Mouse (Mus musculus) spleen, postnatal 10 days (tissue): ENCODE measurements around the gene Gm20388.

Experiments
- DNase-seq, 2 experiments: peaks; one replicate each; pipeline ENCODE4 v3.0.0; 2021 to 2022; ENCODE audit warnings: low spot score in 2 of 2

Gm20388 gene

GRCm38 (mm10) chr8:120228781-120229573 lies 318.3 kb downstream of the Gm20388 start:
- no peak for DNase-seq

GRCm38 (mm10) chr8:120229574-120229916 lies 318.9 kb downstream of the Gm20388 start:
- no peak for DNase-seq

DNA sequence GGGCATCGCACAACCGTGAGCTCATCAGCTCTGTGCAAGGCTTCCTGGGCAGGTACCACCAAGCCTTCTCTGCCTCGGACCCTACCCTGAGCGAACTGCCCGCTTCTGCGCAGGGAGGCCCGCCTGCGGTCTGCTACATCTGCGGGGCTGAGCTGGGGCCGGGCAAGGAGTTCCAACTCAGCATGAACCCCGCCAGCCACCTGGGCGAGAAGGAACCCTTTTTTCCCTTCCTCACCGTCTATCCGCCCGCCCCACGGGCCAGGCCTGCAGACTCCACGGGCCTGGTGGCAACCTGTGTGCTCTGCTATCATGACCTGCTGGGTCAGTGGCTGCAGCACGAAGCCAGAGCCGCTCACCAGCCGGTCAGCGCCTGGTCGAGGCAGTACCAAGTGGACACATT lies 319.4 kb downstream of the Gm20388 start:
- no peak for DNase-seq

DNA sequence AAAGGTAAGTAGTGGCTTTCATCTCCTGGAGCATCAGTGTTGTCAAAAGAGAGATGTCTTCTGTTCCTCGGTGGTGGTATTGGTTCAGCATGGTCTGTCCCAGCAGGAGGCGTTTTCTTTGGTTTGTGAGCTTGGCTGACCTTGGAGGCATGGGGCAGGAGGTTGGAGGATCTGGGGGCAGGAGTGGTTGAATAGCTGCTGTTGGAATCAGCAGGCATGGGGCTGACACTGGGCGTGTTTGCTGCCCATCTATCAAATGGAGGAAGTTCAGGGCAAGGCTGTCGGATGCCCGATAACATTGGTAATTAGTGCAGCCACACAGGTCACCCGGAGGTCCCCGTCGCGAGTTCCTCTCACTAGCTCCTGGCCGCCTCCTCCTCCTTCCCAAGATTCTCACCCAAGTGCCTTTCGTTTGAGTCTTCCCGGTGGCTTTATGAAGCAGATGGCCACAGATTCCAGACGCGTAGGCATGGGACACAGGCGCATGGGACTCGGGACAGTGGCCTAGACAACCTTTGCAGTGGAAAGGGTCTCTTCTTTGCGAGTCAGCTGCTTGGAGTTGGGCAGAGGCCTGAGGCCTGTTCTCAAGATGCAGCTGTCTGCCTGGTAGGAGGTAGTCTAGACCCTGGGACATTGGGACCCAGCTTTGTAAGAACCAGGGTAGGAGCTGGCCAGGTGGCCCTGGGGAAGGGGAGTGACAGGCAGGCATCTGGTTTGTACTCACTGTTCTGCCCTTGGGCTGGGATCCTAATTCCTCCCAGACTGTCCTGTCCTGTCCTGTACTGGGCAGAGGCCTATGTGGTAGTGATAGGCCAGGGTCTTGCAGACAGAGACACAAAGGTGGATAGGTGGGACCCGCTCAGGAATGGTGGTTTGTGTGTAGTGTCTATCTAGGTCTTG lies 320.3 kb downstream of the Gm20388 start:
- no peak for DNase-seq

GRCm38 (mm10) chr8:120231870-120232269 lies 321.2 kb downstream of the Gm20388 start:
- DNase-seq, result no peak

GRCm38 (mm10) chr8:120232398-120232797 lies 321.8 kb downstream of the Gm20388 start:
- DNase-seq, result no peak

DNA sequence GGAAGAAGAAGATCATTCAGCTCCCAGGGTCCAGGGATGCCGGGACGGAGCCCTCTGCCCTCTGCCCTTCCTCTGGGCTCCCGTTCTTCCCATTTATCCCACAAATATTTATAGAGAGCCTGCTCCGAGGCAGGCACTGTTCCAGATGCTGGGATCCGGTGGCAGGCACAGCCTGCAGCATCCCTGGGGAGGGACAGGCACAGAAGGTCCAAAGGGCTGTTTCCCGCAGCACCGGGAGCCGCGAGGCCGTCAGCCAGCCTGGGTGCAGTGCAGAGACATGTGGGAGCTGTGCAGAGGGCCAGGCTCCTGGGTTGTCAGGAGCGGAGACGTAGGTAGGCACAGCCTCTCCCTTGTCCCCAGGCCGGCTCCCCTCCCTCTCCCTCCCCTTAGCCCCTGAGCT lies 322.3 kb downstream of the Gm20388 start:
- DNase-seq, result no peak

DNA sequence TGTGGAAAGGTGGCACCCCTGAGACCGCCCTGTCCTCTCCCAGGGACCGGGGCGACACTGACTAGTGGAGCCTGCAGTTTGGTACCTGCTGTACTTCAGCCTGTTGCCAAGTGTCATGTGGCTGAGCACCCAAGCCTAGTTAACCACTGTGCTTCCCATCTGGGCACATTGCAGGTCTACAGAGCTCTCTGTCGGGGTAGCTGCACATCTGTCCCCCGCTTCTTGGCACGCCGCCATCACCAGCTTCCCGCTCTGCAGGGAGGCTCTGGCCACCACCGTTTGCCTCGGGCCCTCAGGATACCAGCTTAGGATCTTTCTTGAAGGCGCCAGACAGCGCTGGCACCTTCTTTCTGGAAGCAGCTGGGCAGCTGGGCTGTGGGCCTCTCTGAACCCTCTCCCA lies 323.8 kb downstream of the Gm20388 start:
- DNase-seq, result peak in 1 of 2 experiments; percentile 32

- DNase-seq, result no peak
Observed at GRCm38 (mm10) chr8:120234866-120235265, 324.2 kb downstream of the Gm20388 start.

GRCm38 (mm10) chr8:120243222-120243621 lies 332.6 kb downstream of the Gm20388 start:
- no peak for DNase-seq

GRCm38 (mm10) chr8:120243916-120244451 lies 333.3 kb downstream of the Gm20388 start:
- DNase-seq, result no peak

DNA sequence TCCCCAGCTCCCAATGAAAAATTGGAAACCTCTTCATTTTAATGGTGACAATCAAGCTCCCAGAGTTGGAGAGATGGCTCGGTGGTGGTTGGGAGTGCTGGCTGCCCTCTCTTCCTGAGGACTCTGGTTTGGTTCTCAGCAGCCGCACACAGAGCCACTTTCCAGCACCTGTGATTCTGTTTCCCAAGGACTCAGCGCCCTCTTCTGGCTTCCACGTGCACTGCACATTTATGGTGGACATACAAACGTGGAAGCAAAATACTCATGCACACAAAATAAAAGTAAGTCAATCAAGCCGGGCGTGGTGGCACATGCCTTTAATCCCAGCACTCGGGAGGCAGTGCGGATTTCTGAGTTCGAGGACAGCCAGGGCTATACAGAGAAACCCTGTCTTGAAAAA lies 333.9 kb downstream of the Gm20388 start:
- no peak for DNase-seq

GRCm38 (mm10) chr8:120247618-120248017 lies 337.0 kb downstream of the Gm20388 start:
- DNase-seq, result no peak

DNA sequence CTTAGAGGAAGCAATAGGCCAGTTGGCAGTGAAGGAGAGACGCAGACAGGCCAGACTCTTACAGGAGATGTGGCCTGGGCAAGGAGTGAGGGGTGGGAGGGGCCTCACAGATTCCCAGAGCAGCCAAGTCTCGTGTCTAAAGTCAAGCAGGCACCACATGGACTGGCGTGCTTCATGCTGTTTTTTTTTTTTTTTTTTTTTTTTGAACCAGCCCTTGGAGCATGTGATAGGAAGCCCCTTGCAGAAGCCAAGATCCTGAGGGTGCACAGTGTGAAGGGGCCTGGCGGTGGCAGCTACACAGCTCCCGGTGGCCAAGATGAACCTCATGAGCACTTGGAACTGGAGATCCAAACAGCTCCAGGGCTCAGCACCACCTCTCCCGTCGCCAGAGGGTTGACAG lies 337.4 kb downstream of the Gm20388 start:
- no peak for DNase-seq

GRCm38 (mm10) chr8:120248451-120248850 lies 337.8 kb downstream of the Gm20388 start:
- no peak for DNase-seq

DNA sequence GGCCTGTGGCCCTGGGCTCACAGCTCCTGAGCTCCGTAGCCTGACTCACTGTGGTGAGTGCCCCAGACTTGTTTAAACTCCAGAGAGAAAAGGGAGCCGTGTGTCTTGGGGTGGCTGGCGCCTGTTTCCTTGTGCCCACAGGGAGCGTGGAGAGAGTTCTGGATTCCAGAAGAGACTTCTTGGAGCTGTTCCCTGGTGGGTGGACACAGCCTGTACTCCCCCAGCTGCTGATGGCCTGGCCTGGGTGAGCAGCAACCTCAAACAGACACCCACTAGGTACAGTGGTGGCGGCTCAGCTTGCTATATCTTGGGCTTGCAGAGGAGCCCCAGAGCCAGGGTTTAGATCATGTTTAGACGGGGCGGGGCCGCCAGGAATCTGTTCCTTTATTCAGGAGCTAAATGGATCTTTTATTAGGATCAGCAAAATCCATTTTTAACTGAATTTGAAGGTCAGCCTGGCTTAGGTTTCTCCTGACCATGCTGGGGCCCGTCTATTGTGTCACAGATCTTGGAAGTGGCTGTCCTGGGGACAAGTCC lies 339.2 kb downstream of the Gm20388 start:
- no peak for DNase-seq

- DNase-seq, result no peak
Observed at GRCm38 (mm10) chr8:120250750-120251410, 340.2 kb downstream of the Gm20388 start.

DNA sequence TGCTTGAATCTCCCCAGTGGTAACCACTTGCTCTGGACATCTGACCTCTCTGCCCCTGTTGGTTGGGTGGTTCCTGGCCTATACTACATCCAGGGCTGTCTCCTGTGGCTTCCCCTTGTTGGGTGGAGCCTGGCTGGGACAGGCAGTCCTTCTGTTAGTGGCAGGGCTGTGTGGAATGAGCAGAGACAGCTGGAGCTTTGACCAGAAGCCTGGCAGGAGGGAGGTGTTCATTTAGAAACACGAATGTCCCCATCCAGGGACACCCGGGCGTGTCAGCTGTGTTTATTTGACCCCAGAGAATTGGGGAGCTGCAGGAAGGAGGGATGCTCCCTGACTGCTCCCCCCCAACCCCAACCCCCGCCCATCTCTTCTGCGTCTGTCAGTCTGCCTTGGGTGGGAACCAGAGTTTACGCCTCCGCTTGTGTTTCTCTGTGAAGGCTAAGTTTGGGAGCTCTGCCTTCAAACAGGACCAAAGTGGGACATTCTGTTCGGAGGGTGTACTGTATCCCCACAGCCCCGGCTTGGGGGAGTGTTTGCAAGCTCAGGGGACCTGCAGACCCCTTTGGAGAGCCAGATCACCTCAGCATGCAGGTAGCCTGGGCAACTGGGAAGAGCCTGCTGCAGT lies 340.9 kb downstream of the Gm20388 start:
- no peak for DNase-seq

DNA sequence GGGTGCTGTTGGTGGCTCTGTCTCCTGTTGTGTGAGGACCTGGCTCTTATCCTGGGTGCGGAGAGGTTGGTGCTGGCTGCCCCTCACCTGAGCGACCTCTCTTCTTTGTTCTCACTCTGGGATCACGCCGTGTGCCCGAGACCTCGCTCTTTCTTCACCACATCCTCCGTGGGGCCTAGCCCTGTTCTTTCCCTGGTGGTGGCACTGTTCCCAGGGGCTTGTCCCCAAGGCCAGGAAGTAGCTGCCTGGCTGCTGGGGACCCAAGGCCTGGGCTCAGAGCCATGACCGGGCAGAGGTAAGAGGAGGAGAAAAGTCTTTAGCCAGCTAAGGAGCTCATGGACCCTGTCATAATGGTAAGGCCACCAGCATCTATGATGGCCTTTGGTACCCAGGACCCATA lies 343.0 kb downstream of the Gm20388 start:
- no peak for DNase-seq

DNA sequence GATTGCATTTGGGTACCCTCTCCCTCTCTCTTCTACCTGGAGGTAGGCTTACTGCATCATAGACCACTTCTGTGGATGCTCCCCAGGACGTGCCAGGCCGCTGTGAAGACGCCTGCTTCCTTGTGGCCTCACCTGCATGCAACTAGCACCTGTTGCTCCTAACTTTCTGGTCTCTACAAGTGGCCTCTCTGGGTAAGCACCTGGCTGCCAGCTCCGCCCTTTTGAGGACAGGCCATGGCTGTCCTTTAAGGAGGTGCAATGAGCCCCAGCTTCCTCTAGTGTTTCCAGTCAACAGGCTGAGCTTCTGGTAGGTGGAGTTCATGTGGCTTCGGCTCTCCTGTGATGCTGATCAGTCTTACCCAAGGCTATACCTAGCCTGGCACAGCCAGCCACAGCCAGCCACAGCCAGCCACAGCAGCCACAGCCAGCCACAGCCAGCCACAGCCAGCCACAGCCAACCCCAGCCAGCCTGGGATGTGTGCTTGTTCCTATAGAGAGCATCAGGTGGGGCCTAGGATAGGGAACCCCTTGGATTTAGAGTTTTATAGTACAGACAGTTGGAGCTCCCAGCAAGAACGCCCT lies 344.9 kb downstream of the Gm20388 start:
- no peak for DNase-seq

DNA sequence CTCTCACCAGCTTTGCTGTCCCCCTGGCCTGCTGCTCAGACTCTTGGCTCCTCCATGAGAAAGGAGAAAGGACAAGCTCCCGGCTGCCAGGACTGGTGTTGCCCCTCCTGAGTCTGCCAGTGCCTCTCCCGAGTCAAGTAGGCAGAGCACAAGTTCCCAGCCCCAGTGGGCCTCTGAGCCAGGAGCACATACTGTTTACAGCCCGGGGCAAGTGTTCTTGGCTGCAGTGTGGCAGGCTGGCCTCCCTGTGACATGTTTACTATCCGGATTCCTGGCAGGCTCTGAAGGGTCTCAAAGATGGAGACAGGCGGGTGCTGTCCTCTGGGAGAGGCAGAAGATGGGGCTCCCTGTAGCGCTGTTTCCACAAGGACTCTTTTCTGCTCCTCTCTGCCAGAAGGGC lies 346.3 kb downstream of the Gm20388 start:
- no peak for DNase-seq
